Mouse (Mus musculus): ENCODE data around the gene Dnah2. TPM values are rescaled to one million over a fixed set of nuclear protein-coding genes. Genes with fewer than 3 reads are reported as not detected.
A peak's percentile ranks its signal among the peaks of the same experiment; 100 is the strongest.

Gene Dnah2
- total and polyA plus RNA-seq, 3 experiments, result 0.04 to 0.07 TPM; not detected in 1

DNA sequence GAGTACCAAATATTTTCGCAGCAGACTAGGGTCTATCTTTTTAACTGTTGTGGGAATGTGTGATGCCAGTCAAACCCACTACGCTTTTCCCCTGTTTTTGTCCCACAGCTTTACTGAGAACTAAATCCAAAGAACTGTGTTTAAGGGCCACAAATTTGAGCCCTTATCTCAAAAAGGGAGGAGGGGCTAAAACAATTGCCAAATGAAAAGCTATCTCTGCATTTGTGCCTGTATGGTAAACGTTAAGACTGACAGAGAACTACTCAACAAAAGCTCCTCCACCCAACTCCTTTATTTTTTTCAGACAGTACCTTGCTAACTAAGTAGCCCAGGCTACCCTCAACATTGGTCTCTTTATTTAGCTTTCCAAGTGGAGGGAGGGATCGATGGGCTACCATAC, 43.9 kb upstream of the Dnah2 start (continued):
- no peak for TF ChIP-seq ETS1 (IDR thresholded peaks at IDR 0.05; ENCODE audit: low read depth, low read length)
- TF ChIP-seq TBP (IDR thresholded peaks at IDR 0.05; ENCODE audit: low read depth, low read length), result no peak

DNA sequence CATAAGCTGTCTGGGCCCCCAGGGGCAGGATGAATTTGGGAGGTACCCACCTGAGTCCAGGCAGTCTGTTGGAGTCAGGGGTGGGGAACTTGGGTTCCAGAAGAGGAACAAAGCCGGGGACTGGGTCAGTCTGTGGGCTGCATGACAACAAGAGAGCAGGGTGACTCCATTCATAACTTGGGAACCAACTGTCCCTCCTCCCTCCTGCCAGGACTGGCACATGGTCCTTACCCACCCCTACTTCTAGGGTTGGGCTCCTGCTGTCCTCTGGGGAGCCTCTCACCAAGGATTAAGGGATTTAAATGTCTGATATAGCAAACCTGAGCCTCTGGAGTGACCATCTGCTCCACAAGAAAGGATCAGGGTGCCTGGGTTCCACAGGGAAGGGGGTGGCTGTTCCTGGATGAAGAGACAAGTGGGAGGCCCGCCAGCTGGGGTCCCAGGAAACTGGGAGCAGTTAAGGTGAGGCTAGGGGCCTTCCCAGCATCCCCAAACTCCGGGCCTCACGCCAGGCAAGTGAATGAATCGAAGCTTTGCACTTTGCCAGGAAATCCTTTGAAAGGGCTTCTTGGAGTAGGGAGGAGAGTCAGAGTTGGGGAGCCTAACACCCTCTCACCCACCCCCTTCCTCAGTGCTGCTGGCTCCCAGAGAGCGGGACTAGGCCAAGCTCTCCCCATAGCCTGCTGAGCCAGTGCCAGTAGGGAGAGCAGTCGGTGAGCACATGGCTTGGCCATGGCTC, 43.2 kb upstream of the Dnah2 start:
- no peak for DNase-seq (ENCODE audit: low read depth, low spot score)
- peak overlapping the region; percentile 23; the same call in 1 of the 2 replicates for H3K9ac ChIP-seq (ENCODE audit: control insufficient read depth, low read depth, low read length, poor library complexity, severe bottlenecking)
- peak overlapping the region; percentile 53 for H3K27ac ChIP-seq (ENCODE audit: control insufficient read depth, low read depth, low read length)
- H3K79me2 ChIP-seq (ENCODE audit: control insufficient read depth, insufficient read depth, low read length, poor library complexity), result no peaks in the 10 kb centered on the region
- no peaks in the 10 kb centered on the region for H3K27me3 ChIP-seq (ENCODE audit: control insufficient read depth in 1 of 2, insufficient read depth in 2 of 2, low read length in 2 of 2)
- H3K4me3 ChIP-seq (ENCODE audit: control insufficient read depth in 1 of 2, insufficient read depth in 1 of 2, low read depth in 2 of 2, low read length in 2 of 2), result no peak overlapping the region
- TF ChIP-seq ZNF384 (IDR thresholded peaks at IDR 0.05; ENCODE audit: low read depth, low read length), result no peak
- TF ChIP-seq ZKSCAN1 (IDR thresholded peaks at IDR 0.05; ENCODE audit: low read depth, low read length), result no peak
- peak; percentile 33; the same call in 1 of the 2 replicates for TF ChIP-seq MXI1 (IDR thresholded peaks at IDR 0.05; ENCODE audit: low read depth, low read length)
- peak in 1 of 2 experiments; percentile 22; a peak in 1 of 4 replicates for TF ChIP-seq POLR2A (IDR thresholded peaks at IDR 0.05; ENCODE audit: control insufficient read depth in 1 of 2, insufficient read depth in 1 of 2, low read depth in 1 of 2, low read length in 2 of 2, poor library complexity in 1 of 2)
- 0 out of 2 replicates have a peak, but pooled peaks have one; percentile 53 for TF ChIP-seq POLR2AphosphoS2 (IDR thresholded peaks at IDR 0.05; ENCODE audit: low read length)
- H3K36me3 ChIP-seq (ENCODE audit: control insufficient read depth in 1 of 2, insufficient read depth in 2 of 2, low read length in 2 of 2), result peaks cover 19 to 50% of the 10 kb centered on the region in 2 experiments
- H3K4me1 ChIP-seq (ENCODE audit: control insufficient read depth in 1 of 2, insufficient read depth in 2 of 2, low read length in 2 of 2), result peaks cover 17 to 40% of the 10 kb centered on the region in 2 experiments
- no peaks in the 10 kb centered on the region for H3K9me3 ChIP-seq (replicated peaks; ENCODE audit: insufficient read depth, low read length)

DNA sequence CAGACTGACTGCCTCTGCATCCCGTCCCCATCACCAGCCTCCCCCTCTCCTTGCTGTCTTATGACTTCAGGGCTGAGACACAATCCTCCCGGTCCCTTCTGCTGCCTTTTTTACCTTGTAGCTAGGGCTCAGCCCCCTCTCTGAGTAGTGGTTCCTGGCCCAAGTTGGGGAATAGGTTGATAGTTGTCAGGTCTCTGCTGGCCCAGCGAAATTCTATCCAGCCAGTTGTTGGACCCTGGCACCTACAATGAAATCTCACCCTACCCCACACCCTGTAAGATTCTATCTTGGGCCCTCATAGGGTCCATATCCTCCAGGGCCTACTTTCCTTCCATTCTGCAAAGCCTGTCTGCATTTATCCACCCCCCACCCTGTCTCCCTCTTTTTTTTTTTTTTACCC, 42.5 kb upstream of the Dnah2 start:
- H3K9me3 ChIP-seq (replicated peaks; ENCODE audit: insufficient read depth, low read length), result no peaks in the 10 kb centered on the region
- H3K4me3 ChIP-seq (ENCODE audit: control insufficient read depth in 1 of 2, insufficient read depth in 1 of 2, low read depth in 2 of 2, low read length in 2 of 2), result no peak overlapping the region
- no peak for DNase-seq (ENCODE audit: low read depth, low spot score)
- peaks cover 23 to 55% of the 10 kb centered on the region in 2 experiments for H3K36me3 ChIP-seq (ENCODE audit: control insufficient read depth in 1 of 2, insufficient read depth in 2 of 2, low read length in 2 of 2)
- H3K4me1 ChIP-seq (ENCODE audit: control insufficient read depth in 1 of 2, insufficient read depth in 2 of 2, low read length in 2 of 2), result peaks cover 18 to 44% of the 10 kb centered on the region in 2 experiments
- no peaks in the 10 kb centered on the region for H3K27me3 ChIP-seq (ENCODE audit: control insufficient read depth in 1 of 2, insufficient read depth in 2 of 2, low read length in 2 of 2)
- H3K9ac ChIP-seq (ENCODE audit: control insufficient read depth, low read depth, low read length, poor library complexity, severe bottlenecking), result no peak overlapping the region
- peaks cover 2% of the 10 kb centered on the region; the same call in 1 of the 2 replicates for H3K79me2 ChIP-seq (ENCODE audit: control insufficient read depth, insufficient read depth, low read length, poor library complexity)
- TF ChIP-seq MAZ (IDR thresholded peaks at IDR 0.05; ENCODE audit: low read depth, low read length) (0 out of 2 replicates have a peak, but pooled peaks have one; percentile 17), ZNF384 (IDR thresholded peaks at IDR 0.05; ENCODE audit: low read depth, low read length) (peak; percentile 66), ETS1 (IDR thresholded peaks at IDR 0.05; ENCODE audit: low read depth, low read length) (0 out of 2 replicates have a peak, but pooled peaks have one; percentile 12), ELF1 (IDR thresholded peaks at IDR 0.05; ENCODE audit: low read depth, low read length) (no peak), POLR2A (IDR thresholded peaks at IDR 0.05; ENCODE audit: control insufficient read depth in 1 of 2, insufficient read depth in 1 of 2, low read depth in 1 of 2, low read length in 2 of 2, poor library complexity in 1 of 2) (peak in 1 of 2 experiments; percentile 23; a peak in 2 of 4 replicates)
- peak overlapping the region; percentile 19; the same call in 1 of the 2 replicates for H3K27ac ChIP-seq (ENCODE audit: control insufficient read depth, low read depth, low read length)

DNA sequence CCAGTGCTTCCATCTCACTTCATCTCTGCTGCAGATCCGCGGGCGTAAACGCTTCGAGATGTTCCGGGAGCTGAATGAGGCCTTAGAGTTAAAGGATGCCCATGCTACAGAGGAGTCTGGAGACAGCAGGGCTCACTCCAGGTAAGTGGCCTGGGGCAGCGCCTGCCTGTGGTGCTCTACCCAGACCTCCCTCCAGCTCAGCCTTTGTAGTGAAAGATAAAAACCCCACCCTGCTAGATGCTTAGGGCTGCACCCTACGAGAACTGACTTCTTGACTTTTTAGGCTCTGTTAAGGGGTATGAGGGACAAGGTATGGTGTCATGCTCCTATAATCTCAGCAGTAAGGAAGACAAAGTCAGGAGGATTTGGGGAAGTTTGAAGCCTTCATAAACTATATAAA, 41.7 kb upstream of the Dnah2 start:
- Histone ChIP-seq H3K4me3 (ENCODE audit: control insufficient read depth in 1 of 2, insufficient read depth in 1 of 2, low read depth in 2 of 2, low read length in 2 of 2) (no peak overlapping the region), H3K9ac (ENCODE audit: control insufficient read depth, low read depth, low read length, poor library complexity, severe bottlenecking) (no peak overlapping the region), H3K36me3 (ENCODE audit: control insufficient read depth in 1 of 2, insufficient read depth in 2 of 2, low read length in 2 of 2) (peaks cover 24 to 60% of the 10 kb centered on the region in 2 experiments), H3K4me1 (ENCODE audit: control insufficient read depth in 1 of 2, insufficient read depth in 2 of 2, low read length in 2 of 2) (peaks cover 22 to 49% of the 10 kb centered on the region in 2 experiments), H3K27me3 (ENCODE audit: control insufficient read depth in 1 of 2, insufficient read depth in 2 of 2, low read length in 2 of 2) (no peaks in the 10 kb centered on the region), H3K79me2 (ENCODE audit: control insufficient read depth, insufficient read depth, low read length, poor library complexity) (peaks cover 7% of the 10 kb centered on the region), H3K27ac (ENCODE audit: control insufficient read depth, low read depth, low read length) (peak overlapping the region; percentile 68; the same call in 1 of the 2 replicates), H3K9me3 (replicated peaks; ENCODE audit: insufficient read depth, low read length) (no peaks in the 10 kb centered on the region)
- DNase-seq (ENCODE audit: low read depth, low spot score), result no peak
- no peak for TF ChIP-seq POLR2AphosphoS2 (IDR thresholded peaks at IDR 0.05; ENCODE audit: low read length)
- TF ChIP-seq EP300 (IDR thresholded peaks at IDR 0.05; ENCODE audit: low read depth in 1 of 2, low read length in 2 of 2), result 0 out of 4 replicates have a peak, but pooled peaks of 1 of the 2 experiments have one; percentile 16
- no peak for TF ChIP-seq TBP (IDR thresholded peaks at IDR 0.05; ENCODE audit: low read depth, low read length)
- TF ChIP-seq SIN3A (IDR thresholded peaks at IDR 0.05; ENCODE audit: low read length), result no peak
- peak; percentile 51; the same call in 1 of the 2 replicates for TF ChIP-seq MAZ (IDR thresholded peaks at IDR 0.05; ENCODE audit: low read depth, low read length)
- no peak for TF ChIP-seq RCOR1 (IDR thresholded peaks at IDR 0.05; ENCODE audit: low read depth, low read length)
- no peak for TF ChIP-seq TCF12 (IDR thresholded peaks at IDR 0.05; ENCODE audit: low read depth, low read length)
- no peak for TF ChIP-seq SMC3 (IDR thresholded peaks at IDR 0.05; ENCODE audit: low read depth, low read length)
- TF ChIP-seq USF2 (IDR thresholded peaks at IDR 0.05; ENCODE audit: borderline replicate concordance in 1 of 2, insufficient read depth in 1 of 2, low read depth in 1 of 2, low read length in 2 of 2), result no peak
- TF ChIP-seq ETS1 (IDR thresholded peaks at IDR 0.05; ENCODE audit: low read depth, low read length), result no peak
- TF ChIP-seq POLR2AphosphoS5 (IDR thresholded peaks at IDR 0.05; ENCODE audit: borderline replicate concordance, low read depth, low read length), result no peak
- 0 out of 2 replicates have a peak, but pooled peaks have one; percentile 23 for TF ChIP-seq ZMIZ1 (IDR thresholded peaks at IDR 0.05; ENCODE audit: low read depth, low read length)

Measured in MEL (cell line).